Mouse (Mus musculus): ENCODE results near the gene Lhx9.

The Lhx9 gene

DNA sequence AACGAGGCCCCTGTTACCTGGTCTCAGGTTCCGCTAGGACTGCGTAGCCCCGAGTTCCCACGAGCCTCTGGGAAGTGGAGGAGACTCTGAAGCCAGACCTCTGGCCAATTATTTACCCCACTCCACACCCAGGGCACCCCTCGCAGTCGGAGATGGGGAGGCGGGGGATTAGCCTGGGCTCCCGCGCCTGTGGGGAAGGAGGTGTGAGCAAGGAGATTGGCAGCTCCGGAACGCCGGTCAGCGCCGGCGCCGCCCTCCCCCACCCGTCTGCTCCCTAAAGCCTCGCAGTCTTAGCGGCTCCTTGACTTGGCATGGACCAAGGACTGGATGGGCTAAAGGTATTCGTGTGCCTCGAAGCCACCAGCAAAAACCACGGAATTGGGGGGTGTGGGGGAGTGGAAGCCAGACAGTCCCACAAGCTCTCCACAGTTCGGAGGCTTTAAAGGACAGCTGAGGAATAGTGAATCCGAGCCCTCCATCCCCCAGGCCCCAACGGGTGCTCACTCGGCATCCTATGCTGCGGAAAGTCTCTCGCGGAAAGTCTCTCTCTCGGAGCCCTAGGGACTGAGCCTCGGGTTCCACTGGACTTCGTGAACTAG, at the start of gene Lhx9:
Lhx9 (minus strand) TSS at position 67 of the 599 bp plus-strand sequence.
- peak; percentile 55 for DNase-seq (ENCODE audit: low spot score)

DNA sequence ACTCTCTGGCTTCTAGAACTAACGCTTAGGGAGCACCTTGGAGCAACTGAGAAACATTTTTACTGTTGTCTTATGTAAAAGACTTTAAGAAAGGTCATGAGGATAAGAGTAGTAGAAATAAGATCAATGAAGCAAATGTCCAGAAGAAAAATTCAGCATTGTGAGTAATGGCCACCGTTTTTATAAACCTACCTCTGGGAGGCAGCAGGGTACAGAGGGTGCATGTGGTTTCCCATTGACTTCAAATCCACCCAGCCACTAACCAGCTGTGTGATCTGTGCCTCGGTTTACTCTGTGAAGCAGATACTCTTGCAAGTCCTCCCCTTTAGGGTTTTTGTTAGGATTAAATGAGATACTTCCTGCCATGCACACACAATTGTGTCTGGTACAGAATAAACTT, 47.7 kb upstream of the Lhx9 start:
- no peak for DNase-seq (ENCODE audit: low spot score)

DNA sequence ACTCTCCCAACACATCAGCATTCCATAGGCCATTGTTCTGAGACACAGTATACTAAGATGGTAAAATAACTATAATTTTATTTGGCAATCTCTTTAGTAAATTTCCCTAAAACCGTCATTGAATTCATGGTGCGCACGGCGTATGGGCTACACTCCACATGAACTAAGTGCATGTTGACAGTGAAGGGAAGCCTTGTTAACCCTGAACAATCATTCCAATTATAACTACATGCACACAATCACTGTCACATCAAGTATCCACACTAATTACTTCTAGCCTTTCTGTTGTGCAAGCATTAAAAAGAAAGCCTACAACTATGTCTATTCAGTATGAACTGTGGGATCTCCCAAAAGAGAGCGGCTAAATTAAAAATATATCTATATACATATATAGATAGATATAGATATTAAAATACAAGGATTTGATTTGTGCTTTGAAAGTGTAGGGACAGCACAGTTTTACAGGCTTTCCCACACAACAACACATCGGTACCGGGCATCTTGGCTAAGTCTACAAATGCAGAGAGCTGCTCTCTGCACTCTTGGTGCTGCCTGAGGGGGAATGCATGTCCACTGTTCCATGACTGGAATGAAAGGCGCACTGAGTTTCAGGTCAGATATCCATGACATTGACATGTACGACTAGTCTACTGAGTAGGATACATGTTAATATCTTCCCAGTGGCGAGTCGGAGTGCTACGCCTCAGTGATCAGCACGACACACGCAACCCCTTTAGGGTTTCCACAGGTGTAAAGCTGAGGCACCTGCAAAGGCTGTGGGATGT, 29.3 kb upstream of the Lhx9 start:
- no peak for DNase-seq (ENCODE audit: low spot score)

DNA sequence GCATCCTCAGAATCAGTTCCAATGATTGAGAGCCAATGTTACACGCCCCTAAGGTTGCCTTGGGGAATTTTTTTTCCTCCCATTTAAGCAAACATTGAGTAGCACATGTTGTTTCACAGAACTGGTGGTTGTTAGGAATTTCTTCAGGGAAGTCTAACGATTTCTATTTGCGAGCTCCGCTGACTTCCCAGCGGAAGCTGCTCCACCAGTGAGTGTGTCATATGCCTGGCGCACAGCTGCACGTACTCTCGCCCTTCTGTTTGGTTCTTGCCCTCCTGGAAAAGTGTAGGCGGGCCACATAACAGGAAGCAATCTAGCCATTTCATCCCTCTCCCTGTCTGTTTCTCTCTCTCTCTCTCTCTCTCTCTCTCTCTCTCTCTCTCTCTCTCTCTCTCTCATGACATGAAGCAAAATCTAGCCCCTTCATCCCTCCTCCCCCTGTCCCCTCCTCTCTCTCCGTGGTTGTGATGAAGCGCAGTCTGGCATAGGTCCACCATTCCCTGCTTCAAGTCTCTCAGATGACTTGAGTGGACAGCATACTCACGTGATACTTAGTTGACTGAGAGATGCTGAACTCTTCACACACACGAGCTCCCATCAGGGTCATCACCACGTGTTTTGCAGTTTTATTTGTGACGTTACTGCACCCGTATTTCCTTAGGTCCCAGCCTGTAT, 28.1 kb upstream of the Lhx9 start:
- DNase-seq (ENCODE audit: low spot score), result no peak

DNA sequence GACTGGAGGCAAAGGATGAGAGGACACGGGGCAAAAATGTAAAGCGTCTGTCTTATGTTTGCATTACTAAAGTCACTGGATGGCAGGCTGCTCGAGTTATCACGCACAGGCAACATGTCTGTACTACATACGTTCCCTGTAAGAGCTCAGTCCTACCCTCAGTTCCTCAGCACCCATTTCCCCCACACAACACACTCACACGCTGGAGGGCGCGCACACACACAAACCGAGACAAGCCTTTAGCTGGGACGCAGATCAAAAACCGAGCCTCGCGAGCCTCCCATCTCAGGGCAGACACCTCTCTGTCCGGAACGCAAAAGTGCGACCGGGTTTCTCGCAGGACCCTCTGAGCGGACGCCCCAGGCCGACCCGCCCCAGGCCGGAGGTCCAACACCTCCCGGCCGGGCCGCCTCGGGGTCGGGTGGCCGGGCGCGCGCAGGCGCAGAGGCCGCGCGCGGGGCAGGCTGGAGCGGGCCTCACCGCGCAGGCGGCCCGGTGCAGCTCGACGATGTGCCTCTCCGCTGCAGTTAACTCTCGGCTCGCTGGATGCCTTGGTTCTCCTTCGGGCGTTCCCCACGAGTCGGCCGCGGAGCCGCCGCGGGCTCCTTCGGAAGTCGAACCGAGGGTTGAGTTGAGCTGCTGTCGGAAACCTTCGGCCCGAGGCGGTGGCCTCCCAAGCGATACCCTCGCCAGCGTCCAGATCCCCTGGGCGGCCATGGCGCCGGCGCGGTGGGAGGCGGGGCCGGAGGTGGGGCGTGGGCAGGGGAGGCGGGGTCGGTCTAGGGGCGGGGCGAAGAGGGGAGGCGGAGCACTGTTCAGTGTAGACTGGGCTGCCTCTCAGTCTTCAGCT, 7.9 kb upstream of the Lhx9 start, which contains the start of gene 2310009B15Rik:
2310009B15Rik (minus strand) TSS at position 752 of the 850 bp plus-strand sequence.
- peak; percentile 78 for DNase-seq (ENCODE audit: low spot score)

DNA sequence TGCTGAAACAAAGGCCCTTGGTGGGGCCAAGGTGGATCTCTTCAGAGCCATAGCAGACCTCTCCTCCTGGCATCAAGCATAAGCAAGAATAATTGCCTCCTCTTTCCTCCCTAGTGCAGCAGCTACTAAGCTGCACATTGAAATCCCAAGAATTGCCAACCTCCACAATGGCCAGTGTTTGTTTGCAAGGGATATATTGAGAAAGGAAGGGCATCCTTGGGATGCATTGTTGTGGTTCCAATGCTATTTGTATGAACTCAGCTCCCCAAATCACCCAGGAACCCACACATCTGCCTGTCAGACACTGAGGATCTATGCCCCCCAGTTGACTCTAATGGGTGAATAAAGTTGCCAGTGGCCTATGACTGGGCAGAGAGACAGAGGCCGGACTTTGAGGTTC, 2.4 kb upstream of the Lhx9 start:
- DNase-seq (ENCODE audit: low spot score), result no peak

DNA sequence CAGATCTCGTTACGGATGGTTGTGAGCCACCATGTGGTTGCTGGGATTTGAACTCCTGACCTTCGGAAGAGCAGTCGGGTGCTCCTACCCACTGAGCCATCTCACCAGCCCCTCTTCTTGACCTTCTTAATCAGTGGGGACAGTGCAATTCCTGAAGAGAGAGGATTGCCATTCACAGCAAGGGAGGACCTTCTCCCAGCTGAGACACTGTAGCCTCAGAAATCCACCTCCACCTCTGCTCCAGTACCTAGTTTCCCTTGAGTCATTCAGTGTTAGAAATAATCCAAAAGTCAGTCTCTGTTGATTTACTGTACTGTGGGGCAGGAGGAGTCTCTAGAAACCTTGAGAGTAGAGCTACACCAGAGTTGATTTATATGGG, 1.8 kb upstream of the Lhx9 start:
- DNase-seq (ENCODE audit: low spot score), result no peak

DNA sequence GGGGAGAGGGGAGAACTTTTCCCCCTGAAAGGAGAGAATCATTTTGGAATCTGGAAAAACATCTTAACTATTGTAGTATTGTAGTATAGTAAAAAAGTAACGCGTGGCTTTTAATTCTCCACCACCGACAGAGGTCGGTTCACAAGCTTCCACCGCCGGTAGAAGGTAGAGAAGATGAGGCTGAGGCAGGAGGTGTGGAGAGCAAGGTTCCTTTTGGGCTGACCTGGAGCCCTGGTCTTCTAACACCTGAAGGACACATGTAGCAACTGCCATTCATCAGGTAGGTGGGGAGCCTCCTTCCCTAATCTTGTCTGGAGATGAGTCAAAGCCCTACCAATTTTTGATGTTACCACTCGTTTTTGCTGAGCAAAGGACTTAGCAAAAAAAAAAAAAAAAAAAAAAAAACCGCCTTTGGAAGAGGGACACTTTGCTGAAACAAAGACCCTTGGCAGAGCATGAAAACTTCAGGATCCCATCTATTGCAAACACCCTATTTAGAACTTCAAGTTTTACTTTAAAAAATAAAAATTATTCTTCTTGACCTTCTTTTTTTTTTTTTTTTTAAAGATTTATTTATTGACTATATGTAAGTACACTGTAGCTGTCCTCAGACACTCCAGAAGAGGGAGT, 1.3 kb upstream of the Lhx9 start:
- no peak for DNase-seq (ENCODE audit: low spot score)

DNA sequence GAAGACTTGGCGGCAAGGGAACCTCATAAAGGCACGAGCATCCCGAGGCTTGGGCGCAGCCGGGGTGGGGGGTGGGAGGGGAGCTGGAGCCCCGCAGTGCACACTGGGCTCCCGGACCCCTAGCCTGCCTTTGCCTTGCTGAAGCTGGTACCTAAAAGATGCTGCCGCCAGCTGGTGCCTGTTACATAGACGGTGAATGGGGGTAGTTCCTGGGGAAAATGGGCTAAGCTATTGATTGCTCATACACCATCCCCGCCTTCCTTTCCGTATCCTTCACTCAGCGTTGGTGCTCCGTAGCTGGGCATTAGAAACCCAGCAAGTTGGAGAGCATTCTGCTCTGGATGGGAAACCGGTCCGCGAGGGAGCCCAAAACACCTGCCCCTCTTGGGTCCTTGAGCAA, 351 bp downstream of the Lhx9 start:
- DNase-seq (ENCODE audit: low spot score), result no peak

DNA sequence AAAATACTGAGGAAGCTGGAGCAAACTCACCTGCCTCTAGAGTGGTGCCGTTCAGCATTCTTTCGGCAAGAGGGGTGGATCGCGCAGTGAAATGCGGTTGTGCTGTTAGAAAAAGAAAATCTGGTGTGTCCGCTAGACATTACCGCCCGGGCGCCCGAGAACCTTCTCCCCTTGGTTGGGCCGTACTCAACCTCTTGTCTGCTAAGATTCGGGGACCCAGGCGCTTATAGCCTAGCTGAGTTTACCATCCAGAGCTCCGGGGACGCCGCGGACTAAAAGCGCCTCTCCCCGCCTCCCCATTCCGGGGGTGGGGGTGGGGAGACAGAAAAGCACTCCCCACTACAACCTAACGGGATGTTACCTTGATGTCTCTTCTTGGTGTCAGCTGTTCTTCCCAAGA, 1.2 kb downstream of the Lhx9 start:
- DNase-seq (ENCODE audit: low spot score), result no peak

DNA sequence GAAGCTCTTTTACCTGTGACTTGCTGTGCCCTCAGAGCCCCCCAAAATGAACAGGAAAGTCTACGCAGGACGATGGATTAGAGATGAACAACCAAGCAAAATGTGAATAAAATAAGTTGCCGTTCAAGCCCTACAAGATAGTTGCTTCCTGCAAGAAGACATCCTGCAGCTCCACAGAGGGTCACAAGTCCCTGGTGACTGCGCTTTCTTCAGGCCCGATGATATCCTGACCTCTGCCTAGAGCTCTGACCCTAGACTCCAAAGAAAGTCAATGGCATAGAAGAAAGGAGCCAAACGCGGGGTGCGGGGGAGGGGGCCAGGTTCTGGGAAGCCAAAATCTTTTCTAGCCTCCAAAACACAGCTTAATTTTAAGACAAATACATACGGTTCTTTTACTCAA, 1.8 kb downstream of the Lhx9 start:
- DNase-seq (ENCODE audit: low spot score), result no peak

DNA sequence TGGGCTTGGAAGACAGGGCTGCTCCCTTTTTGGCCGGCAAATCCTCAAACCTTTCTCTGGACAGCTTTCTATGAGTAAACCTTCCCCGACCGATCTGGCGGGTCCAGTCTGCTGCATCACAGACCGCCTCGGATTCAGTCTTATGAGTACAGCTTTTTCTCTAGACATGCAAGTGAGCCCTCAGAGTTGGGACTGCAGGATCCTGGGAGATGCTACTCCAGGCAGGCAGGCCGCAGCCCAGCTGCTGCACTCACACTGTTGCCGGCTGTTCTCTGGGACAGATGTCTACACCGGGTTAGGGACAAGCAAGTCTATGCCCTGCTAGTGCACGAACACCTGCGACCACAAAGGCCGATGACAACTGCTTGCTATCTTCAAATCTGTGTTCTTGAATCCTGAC, 2.2 kb downstream of the Lhx9 start:
- peak; percentile 38 for DNase-seq (ENCODE audit: low spot score)

DNA sequence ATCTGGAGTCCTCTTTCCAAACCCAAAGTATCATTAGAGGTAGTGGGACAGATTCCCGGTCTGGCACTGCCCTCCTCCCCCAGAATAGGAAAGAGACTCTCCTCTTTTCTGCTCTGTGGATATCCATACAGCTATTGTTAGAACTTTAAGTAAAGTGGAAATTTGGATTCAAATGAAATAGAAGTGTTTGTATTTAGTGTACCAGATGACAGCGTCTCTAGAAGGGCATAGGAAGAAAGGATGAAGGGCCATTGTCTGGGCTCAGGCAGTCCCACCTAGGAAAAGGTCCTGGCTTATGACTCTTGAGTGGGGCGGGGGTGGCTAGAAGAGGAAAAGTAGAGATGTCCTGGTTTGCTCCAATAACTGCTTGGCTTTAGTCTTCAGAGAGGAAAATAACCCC, 2.9 kb downstream of the Lhx9 start:
- DNase-seq (ENCODE audit: low spot score), result no peak

DNA sequence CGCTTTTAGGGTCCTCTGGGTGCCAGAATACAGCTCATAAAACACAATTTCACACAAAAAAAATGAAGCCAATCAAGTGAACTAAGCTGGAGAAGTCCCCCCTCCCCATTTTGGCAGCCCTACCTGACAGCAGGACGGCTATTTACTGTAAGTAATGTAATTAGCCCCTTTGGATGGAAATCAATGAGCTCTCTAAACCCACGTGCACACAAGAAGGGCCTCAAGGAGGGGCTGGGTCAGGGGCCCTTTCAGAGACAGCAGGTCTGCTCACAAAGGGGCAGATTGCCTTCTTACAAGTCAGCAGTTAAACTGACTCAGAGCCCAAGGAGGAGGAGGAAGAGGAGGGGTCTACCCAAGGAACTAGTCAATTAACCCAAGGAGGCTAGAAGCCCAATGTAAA, 4.2 kb downstream of the Lhx9 start:
- peak; percentile 33 for DNase-seq (ENCODE audit: low spot score)

DNA sequence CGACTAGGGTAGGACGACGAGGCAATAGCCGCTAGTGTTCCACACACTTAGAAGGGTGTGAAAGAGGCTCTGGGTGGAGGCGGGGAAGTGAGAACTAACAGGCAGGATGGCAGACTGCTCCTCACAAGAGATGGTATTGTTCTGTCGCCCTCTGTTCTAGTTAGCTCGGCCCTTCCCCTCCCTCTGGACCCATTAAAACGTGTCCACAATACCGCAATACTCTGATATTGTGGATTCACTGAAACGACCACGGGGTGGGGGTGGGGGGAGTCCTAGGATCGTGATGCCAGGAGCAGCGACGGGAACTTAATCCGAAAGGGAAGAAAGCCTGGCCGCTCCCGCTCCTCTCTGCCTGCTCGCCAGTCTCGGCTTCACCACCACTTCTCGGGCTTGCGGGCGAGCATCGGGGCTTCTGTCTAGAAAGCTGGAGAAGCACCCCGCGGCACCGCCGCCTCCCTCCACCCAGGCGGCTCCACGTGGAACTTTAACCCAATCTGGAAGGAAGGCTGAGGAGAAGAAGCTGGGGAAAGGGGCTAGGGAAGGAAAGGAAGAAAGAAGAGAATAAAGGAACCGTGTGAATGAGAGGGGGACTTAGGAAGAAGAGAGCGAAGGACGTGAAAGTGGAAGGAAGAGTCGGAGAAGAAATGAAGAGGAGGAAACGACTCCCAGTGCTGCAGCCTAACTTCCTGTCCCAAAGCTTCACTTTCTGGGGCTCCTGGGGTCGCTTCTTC, 4.9 kb downstream of the Lhx9 start:
- peak; percentile 50 for DNase-seq (ENCODE audit: low spot score)

DNA sequence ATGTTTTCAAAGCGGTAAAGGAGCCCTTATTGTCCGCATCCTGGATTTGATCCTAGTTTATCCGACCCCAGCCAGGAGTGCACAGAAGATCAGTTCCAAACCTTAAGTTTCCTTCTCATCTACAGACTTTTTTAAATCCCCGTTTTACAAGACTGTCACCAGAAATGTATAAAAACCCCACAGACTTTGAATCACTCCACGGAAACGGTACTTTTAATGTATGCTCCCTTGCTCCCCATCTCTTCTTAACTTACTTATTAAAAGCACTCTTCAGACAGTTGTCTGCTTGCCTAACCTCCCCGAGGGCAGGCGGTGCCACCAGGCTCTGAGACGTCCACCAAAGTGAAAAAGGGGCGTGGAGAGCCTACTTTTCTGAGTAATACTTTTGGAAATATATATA, 5.6 kb downstream of the Lhx9 start:
- no peak for DNase-seq (ENCODE audit: low spot score)

DNA sequence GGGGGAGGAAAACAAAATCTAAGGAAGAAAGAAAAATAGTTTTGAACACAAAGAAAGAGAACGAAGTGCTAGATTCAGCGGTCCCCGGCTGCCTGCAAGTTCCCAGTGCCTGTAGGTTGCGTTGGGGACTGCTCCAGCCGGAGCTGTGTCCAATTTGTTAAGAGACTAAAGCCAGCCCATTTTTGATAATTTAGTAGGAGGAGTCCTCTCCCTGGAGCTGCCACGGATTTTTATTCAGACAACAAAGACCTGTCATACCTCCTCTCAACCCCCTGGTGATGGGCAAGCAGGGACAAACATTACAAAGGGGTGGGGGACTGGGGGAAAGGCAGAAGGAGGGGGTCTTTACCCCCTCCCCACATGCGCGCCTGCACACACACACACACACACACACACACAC, 6.1 kb downstream of the Lhx9 start:
- peak; percentile 65 for DNase-seq (ENCODE audit: low spot score)

DNA sequence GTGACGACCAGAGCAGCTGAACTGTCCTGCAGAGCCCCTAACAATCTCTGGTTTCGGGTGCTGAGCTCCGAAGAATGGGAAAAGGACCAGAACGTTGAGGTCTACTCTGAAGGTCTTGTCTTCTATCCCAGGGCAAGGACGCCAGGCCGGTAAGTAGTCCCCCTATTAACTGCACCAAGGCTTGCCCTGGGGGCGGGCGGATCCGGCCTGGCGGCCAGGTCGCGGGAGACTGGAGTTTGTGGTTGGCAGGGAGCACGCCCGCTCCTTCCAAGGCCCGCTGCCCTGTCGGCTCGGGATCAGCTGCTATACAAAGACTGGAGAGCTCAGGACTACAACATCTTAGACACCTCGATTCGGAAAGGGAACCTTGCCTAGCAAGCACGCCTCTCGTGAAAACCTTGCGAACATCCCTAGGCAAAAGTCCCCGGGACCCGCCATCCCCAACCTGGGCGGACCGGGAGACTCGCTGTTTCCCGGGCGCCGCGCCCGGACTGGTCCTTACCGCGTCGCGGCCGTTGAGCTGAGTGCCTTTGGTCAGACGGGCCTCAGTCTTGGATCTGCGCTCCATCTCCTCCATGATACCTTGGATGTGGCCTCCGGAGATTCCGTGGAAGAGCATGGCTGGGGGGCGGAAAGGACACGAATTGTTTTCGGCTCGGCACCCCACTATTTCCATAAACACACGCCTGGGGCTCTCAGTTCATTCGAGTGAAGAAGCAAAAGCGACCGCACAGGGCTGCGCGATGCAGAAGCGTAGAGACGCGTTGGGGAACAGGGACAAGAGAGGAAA, 6.9 kb downstream of the Lhx9 start:
- peak; percentile 69 for DNase-seq (ENCODE audit: low spot score)

DNA sequence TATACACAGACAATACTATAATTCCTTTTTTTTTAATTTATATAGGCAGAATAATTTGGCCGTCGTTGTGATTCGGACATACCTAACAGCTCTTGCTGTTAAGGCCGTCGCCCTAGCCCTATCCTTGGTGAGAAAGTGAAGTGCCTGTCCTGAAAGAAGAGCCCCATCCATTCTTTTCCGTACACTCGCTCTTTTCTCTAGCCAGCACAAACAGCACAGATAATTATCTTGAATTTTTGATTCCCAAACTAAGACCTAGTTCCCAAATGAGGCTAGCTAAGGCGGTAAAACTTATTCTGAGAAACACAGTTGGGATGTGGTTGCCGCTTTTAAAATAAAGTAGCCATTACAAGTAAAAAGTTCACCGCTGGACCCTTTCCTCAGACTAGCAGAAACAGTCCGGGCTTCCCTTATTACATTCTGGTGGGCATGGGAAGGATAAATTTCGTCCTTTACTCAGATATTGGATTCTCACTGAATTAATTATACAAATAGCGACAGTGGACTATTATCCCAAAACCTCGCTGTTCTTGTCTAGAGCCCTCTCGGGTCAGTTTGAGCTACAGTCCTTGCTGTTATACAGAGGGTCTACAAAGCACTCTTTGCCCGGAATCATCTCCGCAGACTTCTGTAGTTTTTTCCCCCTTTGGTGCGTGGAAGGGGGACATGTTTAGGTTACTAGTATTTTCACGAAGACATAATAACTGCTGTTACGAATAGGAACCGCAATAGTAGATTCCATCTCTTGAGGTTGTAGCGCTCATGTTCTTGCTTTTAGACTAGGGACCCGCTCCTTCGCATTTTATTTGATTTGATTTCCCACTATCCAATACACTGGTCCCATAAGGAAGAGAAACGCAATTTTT, 7.7 kb downstream of the Lhx9 start:
- DNase-seq (ENCODE audit: low spot score), result peak; percentile 48

Measured in embryo, embryonic 10 days (tissue).